Mouse (Mus musculus): Measurements from ENCODE around the gene Myo1d. TPM values are rescaled to one million over a fixed set of nuclear protein-coding genes. Genes with fewer than 3 reads are reported as not detected.

Myo1d gene
- total RNA-seq, 2 experiments from 2014 or later = 23.4 to 71.5 TPM

GRCm38 (mm10) chr11:80645111-80645510 is 134.7 kb downstream of the Myo1d start:
- no peak for ATAC-seq (replicated peaks; ENCODE audit: low FRiP score, low TSS enrichment, poor library complexity, severe bottlenecking)

- ATAC-seq (replicated peaks; ENCODE audit: low FRiP score, low TSS enrichment, poor library complexity, severe bottlenecking) = no peak
Measured at GRCm38 (mm10) chr11:80628992-80629865, 150.6 kb downstream of the Myo1d start.

- no peak for ATAC-seq (replicated peaks; ENCODE audit: low FRiP score, low TSS enrichment, poor library complexity, severe bottlenecking)
Measured at GRCm38 (mm10) chr11:80628581-80628980, 151.2 kb downstream of the Myo1d start.

- ATAC-seq (replicated peaks; ENCODE audit: low FRiP score, low TSS enrichment, poor library complexity, severe bottlenecking) = no peak
Measured at GRCm38 (mm10) chr11:80623038-80623380, 156.8 kb downstream of the Myo1d start.

- no peak for ATAC-seq (replicated peaks; ENCODE audit: low FRiP score, low TSS enrichment, poor library complexity, severe bottlenecking)
Measured at GRCm38 (mm10) chr11:80622233-80623037, 157.4 kb downstream of the Myo1d start.

GRCm38 (mm10) chr11:80614949-80615725 is 164.7 kb downstream of the Myo1d start:
- ATAC-seq (replicated peaks; ENCODE audit: low FRiP score, low TSS enrichment, poor library complexity, severe bottlenecking) = 0 out of 2 replicates have a peak, but pooled peaks have one; percentile 37

- peak; percentile 75; the same call in 1 of the 2 replicates for ATAC-seq (replicated peaks; ENCODE audit: low FRiP score, low TSS enrichment, poor library complexity, severe bottlenecking)
Measured at GRCm38 (mm10) chr11:80614418-80614817, 165.4 kb downstream of the Myo1d start.

GRCm38 (mm10) chr11:80613534-80613933 is 166.3 kb downstream of the Myo1d start:
- ATAC-seq (replicated peaks; ENCODE audit: low FRiP score, low TSS enrichment, poor library complexity, severe bottlenecking) = no peak

- ATAC-seq (replicated peaks; ENCODE audit: low FRiP score, low TSS enrichment, poor library complexity, severe bottlenecking) = peak; percentile 62
Measured at GRCm38 (mm10) chr11:80602707-80603441, 177.0 kb downstream of the Myo1d start.

GRCm38 (mm10) chr11:80602041-80602458 is 177.8 kb downstream of the Myo1d start:
- ATAC-seq (replicated peaks; ENCODE audit: low FRiP score, low TSS enrichment, poor library complexity, severe bottlenecking) = no peak

- ATAC-seq (replicated peaks; ENCODE audit: low FRiP score, low TSS enrichment, poor library complexity, severe bottlenecking) = no peak
Measured at GRCm38 (mm10) chr11:80601040-80601864, 178.6 kb downstream of the Myo1d start.

GRCm38 (mm10) chr11:80595482-80595881 is 184.3 kb downstream of the Myo1d start:
- ATAC-seq (replicated peaks; ENCODE audit: low FRiP score, low TSS enrichment, poor library complexity, severe bottlenecking) = no peak

GRCm38 (mm10) chr11:80589387-80589786 is 190.4 kb downstream of the Myo1d start:
- ATAC-seq (replicated peaks; ENCODE audit: low FRiP score, low TSS enrichment, poor library complexity, severe bottlenecking) = no peak

GRCm38 (mm10) chr11:80585761-80586160 is 194.1 kb downstream of the Myo1d start:
- no peak for ATAC-seq (replicated peaks; ENCODE audit: low FRiP score, low TSS enrichment, poor library complexity, severe bottlenecking)

GRCm38 (mm10) chr11:80585211-80585610 is 194.6 kb downstream of the Myo1d start:
- no peak for ATAC-seq (replicated peaks; ENCODE audit: low FRiP score, low TSS enrichment, poor library complexity, severe bottlenecking)

- no peak for ATAC-seq (replicated peaks; ENCODE audit: low FRiP score, low TSS enrichment, poor library complexity, severe bottlenecking)
Measured at GRCm38 (mm10) chr11:80580494-80580893, 199.3 kb downstream of the Myo1d start.

GRCm38 (mm10) chr11:80577747-80578640 is 201.8 kb downstream of the Myo1d start:
- no peak for ATAC-seq (replicated peaks; ENCODE audit: low FRiP score, low TSS enrichment, poor library complexity, severe bottlenecking)
